Mouse (Mus musculus) neural tube, embryonic 14.5 days (tissue): ENCODE results near the gene Cd40. TPM values are rescaled to one million over a fixed set of nuclear protein-coding genes. Genes with fewer than 3 reads are reported as not detected.

Source experiments
- ATAC-seq: fragments of 200-750 bp; cut with Nextera tagmentation; 2 replicates; pipeline ENCODE4 v1.8.0; 2017; ENCODE audit warnings: low read depth, mild to moderate bottlenecking, moderate TSS enrichment, moderate library complexity
- H3K27ac ChIP-seq: fragments of 300-500 bp; sonication (generic); 2 replicates; pipeline ENCODE4 v1.5.1; 2014; ENCODE audit warnings: low read depth, mild to moderate bottlenecking, control low read depth, low read length, moderate library complexity, mixed read lengths
- H3K27me3 ChIP-seq: fragments of 300-500 bp; sonication (generic); 2 replicates; pipeline ENCODE4 v1.6.1; 2014; ENCODE audit warnings: low read length; ENCODE audit not compliant: control insufficient read depth, insufficient read depth
- H3K36me3 ChIP-seq: fragments of 300-500 bp; sonication (generic); 2 replicates; pipeline ENCODE4 v1.6.1; 2014; ENCODE audit warnings: low read length, mixed read lengths; ENCODE audit not compliant: control insufficient read depth, insufficient read depth
- H3K4me1 ChIP-seq: fragments of 300-500 bp; sonication (generic); 2 replicates; pipeline ENCODE4 v1.6.1; 2014; ENCODE audit warnings: low read length; ENCODE audit not compliant: control insufficient read depth, insufficient read depth
- H3K4me2 ChIP-seq: fragments of 300-500 bp; sonication (generic); 2 replicates; pipeline ENCODE4 v1.6.1; 2014; ENCODE audit warnings: mild to moderate bottlenecking, low read depth, low read length, control low read depth
- H3K4me3 ChIP-seq: fragments of 300-500 bp; sonication (generic); 2 replicates; pipeline ENCODE4 v1.5.1; 2014; ENCODE audit warnings: low read depth, low read length, control low read depth, mixed read lengths
- H3K9ac ChIP-seq: fragments of 300-500 bp; sonication (generic); replicated peaks from 2 replicates; pipeline ENCODE4 v1.6.1; 2014; ENCODE audit warnings: low read depth, mild to moderate bottlenecking, control low read depth, low read length, mixed read lengths
- H3K9me3 ChIP-seq: fragments of 300-500 bp; sonication (generic); 2 replicates; pipeline ENCODE4 v1.6.1; 2016; ENCODE audit warnings: low read length; ENCODE audit not compliant: control insufficient read depth
- WGBS: fragments of 180-500 bp; shearing (Covaris S2); extraction: QIAGEN DNeasy Blood & Tissue Kit; methylation state at CpG from one replicate; pipeline ENCODE4 v1.1.7; 2014; 5-methylcytosine and 5-hydroxymethylcytosine counted together
- polyA plus RNA-seq: library from polyadenylated mRNA; unstranded; fragments of >200 nt; fragmentation: Nextera tagmentation; extraction: Ambion mirVana; gene quantifications from 2 replicates; pipeline ENCODE4 v1.2.1, GENCODE M21; 2014

Gene Cd40
- polyA plus RNA-seq, 1 experiment from 2014 or later = 5.5 TPM

DNA sequence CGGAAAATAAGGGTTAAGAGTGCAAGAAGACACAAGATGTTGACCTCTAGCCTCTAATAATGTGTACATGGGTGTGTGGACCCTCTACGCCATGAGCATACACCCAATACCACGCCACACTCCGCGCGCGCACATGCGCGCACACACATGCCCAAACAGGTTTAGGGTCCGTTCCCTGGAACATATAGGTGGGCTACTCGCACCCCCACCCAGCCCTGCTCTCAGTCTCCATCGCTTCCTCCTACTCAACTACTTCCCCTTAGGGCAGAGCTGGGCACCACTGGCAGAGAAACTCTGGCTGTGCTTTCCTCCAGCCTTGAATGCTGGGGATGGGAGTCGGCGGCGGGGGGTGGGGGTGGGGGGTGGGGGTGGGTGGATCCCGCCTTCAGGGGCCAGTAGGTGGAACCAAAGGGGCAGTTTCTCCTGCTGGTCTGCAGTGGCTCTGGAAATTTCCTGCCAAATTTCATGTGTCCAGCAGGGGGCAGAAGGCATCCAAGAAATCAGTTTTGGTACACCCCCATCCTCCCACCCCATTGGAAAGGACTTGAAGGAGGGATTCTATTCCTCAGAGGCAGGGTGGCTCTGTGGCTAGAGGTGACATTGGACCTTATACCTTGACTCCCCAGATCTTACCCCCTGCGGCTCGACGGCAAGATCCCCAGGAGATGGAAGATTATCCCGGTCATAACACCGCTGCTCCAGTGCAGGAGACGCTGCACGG is 14.8 kb downstream of the Cd40 start:
- no peak overlapping the region for H3K27ac ChIP-seq
- 23% methylated on average over 23 of the region's 23 CpGs for WGBS
- no peak overlapping the region for H3K4me3 ChIP-seq
- peaks cover 9% of the 10 kb centered on the region for H3K27me3 ChIP-seq
- 0 out of 2 replicates have a peak, but pooled peaks have one; percentile 9 for ATAC-seq
- 0 out of 2 replicates have a peak, but pooled peaks cover 6% of the 10 kb centered on the region for H3K4me1 ChIP-seq
- H3K9me3 ChIP-seq = no peaks in the 10 kb centered on the region
- no peak overlapping the region; the same call in 1 of the 2 replicates for H3K4me2 ChIP-seq
- H3K9ac ChIP-seq = no peak overlapping the region
- H3K36me3 ChIP-seq = no peaks in the 10 kb centered on the region

DNA sequence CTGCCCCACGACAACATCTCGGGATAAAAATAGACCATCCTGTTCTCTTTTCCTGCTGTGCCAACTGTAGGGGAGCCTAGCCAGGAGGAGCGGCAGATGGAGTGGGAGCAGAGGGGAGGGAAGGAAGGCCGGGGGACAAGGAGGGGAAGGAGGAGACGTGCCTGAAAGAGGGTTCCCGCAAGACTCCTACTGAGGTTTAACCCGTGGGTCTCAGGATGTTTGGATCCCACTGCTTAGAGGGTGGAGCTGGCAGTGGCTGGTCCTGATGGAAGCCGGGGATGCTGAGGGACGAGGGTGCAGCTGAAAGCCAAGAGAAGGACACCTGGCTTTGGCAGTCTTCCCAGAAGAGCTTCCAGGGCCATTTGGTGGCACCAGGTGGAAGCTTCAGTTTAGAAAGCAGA is 18.0 kb downstream of the Cd40 start:
- Histone ChIP-seq H3K9ac (no peak overlapping the region), H3K9me3 (no peaks in the 10 kb centered on the region), H3K36me3 (no peaks in the 10 kb centered on the region), H3K27me3 (peaks cover 14% of the 10 kb centered on the region), H3K27ac (no peak overlapping the region), H3K4me1 (peaks cover 31% of the 10 kb centered on the region), H3K4me3 (no peak overlapping the region), H3K4me2 (no peak overlapping the region)
- ATAC-seq = no peak
- 21% methylated on average over 9 of the region's 9 CpGs for WGBS

DNA sequence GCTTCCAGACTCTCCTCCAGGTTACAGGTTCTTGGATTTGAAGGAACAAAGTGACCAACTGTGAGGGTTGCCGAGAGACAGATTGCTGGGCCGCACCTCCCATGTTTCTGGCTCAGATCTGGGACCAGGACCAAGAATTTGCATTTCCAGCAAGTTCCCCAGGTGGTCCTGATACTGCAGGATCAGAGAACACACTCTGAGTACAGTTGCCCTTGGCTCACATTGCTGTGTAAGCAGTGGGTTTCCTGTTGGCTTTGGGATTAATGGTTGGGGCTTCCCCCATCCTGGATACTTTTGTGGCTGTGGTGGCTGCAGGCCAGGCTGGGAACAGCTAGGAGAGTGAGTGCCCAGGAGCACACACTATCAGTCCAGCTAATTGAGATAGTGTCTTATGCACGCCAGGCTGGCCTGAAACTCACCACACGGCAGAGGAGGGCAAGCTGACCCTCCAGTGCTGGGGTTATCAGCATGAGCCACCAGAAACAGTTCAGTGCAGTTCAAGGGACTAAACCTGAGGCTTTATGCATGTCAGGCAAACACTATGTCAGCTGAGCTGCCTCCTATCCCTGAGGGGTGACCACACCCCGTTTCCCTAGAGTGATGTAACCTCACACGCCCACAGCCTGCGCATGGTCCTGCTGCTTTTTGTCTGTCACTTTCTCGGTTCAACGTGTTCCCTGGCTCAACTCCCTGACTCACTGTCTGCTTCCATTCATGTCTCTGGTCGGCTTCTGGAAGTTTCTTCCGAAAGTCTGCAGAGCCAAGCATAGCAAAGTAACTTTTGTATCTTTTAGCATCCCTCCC is 18.9 kb downstream of the Cd40 start:
- no peak for ATAC-seq
- no peak overlapping the region for H3K9ac ChIP-seq
- 52% methylated on average over 11 of the region's 11 CpGs for WGBS
- no peak overlapping the region for H3K27ac ChIP-seq
- H3K4me2 ChIP-seq = no peak overlapping the region
- H3K9me3 ChIP-seq = no peaks in the 10 kb centered on the region
- peaks cover 15% of the 10 kb centered on the region for H3K27me3 ChIP-seq
- H3K4me3 ChIP-seq = no peak overlapping the region
- H3K4me1 ChIP-seq = peaks cover 37% of the 10 kb centered on the region
- no peaks in the 10 kb centered on the region for H3K36me3 ChIP-seq

DNA sequence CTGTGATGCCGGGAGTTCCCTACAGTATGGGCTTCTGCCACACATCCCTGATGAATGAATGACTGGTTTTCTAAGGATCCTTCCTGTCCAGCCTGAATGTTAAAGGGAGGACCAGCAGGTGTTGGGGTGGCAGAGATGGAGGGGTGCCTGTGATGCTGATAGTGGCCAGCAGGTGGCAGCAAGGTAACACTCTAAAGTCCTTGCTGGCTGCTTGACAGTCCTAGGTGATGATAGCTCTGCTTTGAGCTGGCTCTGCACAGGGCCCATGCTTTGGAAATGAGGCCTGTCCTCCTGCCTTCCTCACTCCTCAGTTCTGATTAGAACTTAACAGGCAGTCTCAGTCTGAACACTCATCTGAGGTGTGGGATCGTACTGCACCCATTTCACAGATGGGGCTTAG is 19.5 kb downstream of the Cd40 start:
- Histone ChIP-seq H3K4me1 (peaks cover 36% of the 10 kb centered on the region), H3K9me3 (no peaks in the 10 kb centered on the region), H3K4me3 (no peak overlapping the region), H3K27me3 (peaks cover 18% of the 10 kb centered on the region), H3K9ac (no peak overlapping the region), H3K36me3 (no peaks in the 10 kb centered on the region), H3K4me2 (no peak overlapping the region), H3K27ac (no peak overlapping the region)
- ATAC-seq = peak; percentile 60; the same call in 1 of the 2 replicates
- 40% methylated on average over 2 of the region's 2 CpGs for WGBS

DNA sequence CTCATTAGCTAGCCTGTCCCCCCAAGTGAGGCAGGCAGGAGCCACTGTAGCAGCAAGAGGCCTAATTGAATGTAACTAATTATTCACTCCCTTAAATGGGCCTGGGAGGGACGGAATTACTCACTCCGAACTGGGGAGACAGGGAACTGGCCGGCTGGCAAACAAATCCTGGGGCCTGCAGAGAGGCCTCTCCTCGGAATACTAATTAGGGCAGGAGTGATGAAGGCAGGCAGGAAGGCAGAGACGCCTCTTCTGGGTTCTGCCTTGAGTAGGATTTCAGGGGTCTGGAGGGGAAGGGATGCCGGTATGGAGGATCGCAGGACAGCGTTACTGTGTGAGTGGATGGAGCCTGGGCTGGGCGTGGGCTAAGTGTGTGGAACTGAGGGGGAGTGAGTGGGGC is 21.6 kb downstream of the Cd40 start:
- no peaks in the 10 kb centered on the region for H3K36me3 ChIP-seq
- H3K9me3 ChIP-seq = no peaks in the 10 kb centered on the region
- peak overlapping the region; percentile 48; the same call in 1 of the 2 replicates for H3K27ac ChIP-seq
- peak; percentile 53 for ATAC-seq
- WGBS = 4% methylated on average over 9 of the region's 9 CpGs
- H3K4me2 ChIP-seq = no peak overlapping the region
- no peak overlapping the region for H3K9ac ChIP-seq
- peaks cover 33% of the 10 kb centered on the region for H3K4me1 ChIP-seq
- H3K4me3 ChIP-seq = no peak overlapping the region
- peaks cover 18% of the 10 kb centered on the region for H3K27me3 ChIP-seq

DNA sequence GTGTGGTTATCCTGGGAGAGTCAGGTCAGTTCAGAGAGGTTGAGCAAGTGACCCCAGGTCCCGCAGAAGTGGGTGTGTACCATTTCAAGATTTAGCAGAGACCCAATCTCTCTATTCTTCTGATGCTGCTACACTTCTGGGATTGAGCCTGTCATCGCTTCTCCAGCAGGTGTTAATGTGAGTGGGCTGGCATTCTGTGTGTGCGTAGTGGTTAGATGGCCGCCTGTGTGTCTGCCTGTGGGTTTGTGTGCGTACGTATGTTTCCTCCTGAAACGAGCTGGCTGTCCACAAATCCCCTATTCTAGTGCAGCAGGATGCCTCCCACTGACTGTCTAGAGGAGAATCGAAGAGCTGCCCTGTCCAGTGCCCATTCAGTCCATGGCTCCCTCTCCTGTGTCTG is 22.6 kb downstream of the Cd40 start:
- H3K4me1 ChIP-seq = peaks cover 33% of the 10 kb centered on the region
- peaks cover 16% of the 10 kb centered on the region for H3K27me3 ChIP-seq
- no peak overlapping the region for H3K9ac ChIP-seq
- no peaks in the 10 kb centered on the region for H3K36me3 ChIP-seq
- 68% methylated on average over 8 of the region's 8 CpGs for WGBS
- H3K4me3 ChIP-seq = no peak overlapping the region
- no peak for ATAC-seq
- H3K4me2 ChIP-seq = no peak overlapping the region
- no peak overlapping the region for H3K27ac ChIP-seq
- no peaks in the 10 kb centered on the region for H3K9me3 ChIP-seq

DNA sequence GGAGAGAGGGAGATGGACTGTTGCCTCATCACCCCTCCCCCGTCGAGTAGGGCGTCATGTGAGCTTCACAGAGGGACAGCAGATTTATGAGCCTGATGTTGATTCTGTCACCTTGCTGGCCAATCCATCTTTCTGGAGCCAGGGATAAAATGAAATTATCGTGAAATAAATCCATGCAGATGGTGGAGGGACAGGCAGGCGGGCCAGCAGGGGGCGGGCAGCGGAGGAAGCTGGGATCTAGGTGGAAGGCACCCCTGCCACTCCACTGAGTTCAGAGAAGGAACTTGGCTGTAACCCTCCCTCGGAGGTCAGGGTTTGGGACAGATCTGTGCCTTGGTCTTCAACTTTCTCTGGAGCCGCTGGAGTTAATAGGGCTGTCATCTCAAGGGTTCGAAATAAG is 23.2 kb downstream of the Cd40 start:
- Histone ChIP-seq H3K27me3 (peaks cover 15% of the 10 kb centered on the region), H3K9me3 (no peaks in the 10 kb centered on the region), H3K4me3 (no peak overlapping the region), H3K9ac (no peak overlapping the region), H3K4me1 (peaks cover 30% of the 10 kb centered on the region), H3K27ac (no peak overlapping the region), H3K4me2 (no peak overlapping the region), H3K36me3 (no peaks in the 10 kb centered on the region)
- WGBS = 21% methylated on average over 10 of the region's 10 CpGs
- ATAC-seq = no peak

DNA sequence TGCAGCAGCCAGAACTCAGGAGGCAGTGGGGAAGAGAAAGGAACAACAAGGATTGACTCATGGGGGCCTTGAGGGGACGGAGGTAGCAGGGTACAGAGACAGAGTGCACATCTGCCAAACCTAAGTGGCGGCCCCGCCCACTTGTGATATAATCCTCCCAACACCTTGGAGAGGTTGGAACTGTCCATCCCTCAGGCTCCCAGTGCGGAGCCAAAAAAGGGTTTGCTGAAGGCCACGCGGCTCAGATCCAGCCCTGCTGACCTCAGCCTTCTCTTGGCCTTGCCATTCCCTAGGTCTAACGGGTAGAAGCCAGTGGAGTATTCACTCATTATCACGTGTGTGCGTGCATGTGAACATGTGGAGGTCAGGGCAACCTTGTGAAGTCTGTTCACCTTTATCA is 25.2 kb downstream of the Cd40 start:
- peaks cover 30% of the 10 kb centered on the region for H3K4me1 ChIP-seq
- H3K4me3 ChIP-seq = no peak overlapping the region
- no peaks in the 10 kb centered on the region for H3K9me3 ChIP-seq
- peaks cover 9% of the 10 kb centered on the region; the same call in 1 of the 2 replicates for H3K27me3 ChIP-seq
- WGBS = 28% methylated on average over 9 of the region's 9 CpGs
- H3K27ac ChIP-seq = no peak overlapping the region
- no peak overlapping the region for H3K4me2 ChIP-seq
- H3K36me3 ChIP-seq = no peaks in the 10 kb centered on the region
- ATAC-seq = no peak
- H3K9ac ChIP-seq = no peak overlapping the region

DNA sequence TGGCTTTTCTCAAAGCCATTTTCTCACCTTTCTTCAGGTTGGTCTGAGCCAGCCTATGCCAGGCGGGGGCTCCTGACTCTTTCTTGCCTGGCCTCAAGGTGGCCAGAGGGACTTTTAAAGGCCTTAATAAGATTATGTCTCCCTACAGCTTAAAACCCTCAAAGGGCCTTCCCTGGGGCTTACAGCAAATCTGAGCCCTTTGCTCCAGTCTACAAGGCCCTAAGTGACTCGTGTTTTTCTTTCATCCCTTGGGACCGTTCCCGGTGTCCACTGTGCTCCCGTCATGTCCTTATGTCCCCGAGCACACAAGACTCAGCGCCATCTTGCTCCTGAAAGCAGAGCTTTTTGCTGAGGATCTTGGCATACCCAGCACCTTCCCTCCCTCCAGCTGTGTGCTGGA is 25.8 kb downstream of the Cd40 start:
- Histone ChIP-seq H3K4me3 (no peak overlapping the region), H3K9ac (no peak overlapping the region)
- WGBS = 46% methylated on average over 7 of the region's 7 CpGs

More for the DNA sequence above, 25.8 kb downstream of the Cd40 start:
- H3K27ac ChIP-seq = no peak overlapping the region
- no peak overlapping the region for H3K4me2 ChIP-seq
- H3K27me3 ChIP-seq = peaks cover 7% of the 10 kb centered on the region; the same call in 1 of the 2 replicates
- H3K36me3 ChIP-seq = no peaks in the 10 kb centered on the region
- H3K4me1 ChIP-seq = peaks cover 25% of the 10 kb centered on the region
- no peak for ATAC-seq
- no peaks in the 10 kb centered on the region for H3K9me3 ChIP-seq
